Mouse (Mus musculus) embryonic facial prominence, embryonic 11.5 days (tissue): ENCODE measurements around the gene Zbed3. TPM values are rescaled to one million over a fixed set of nuclear protein-coding genes. Genes with fewer than 3 reads are reported as not detected.
A peak's percentile ranks its signal among the peaks of the same experiment; 100 is the strongest.

Source experiments
- ATAC-seq: fragments of 200-750 bp; cut with Nextera tagmentation; replicated peaks from 2 replicates; pipeline ENCODE4 v1.8.0; 2017; ENCODE audit warnings: low read depth; ENCODE audit not compliant: insufficient number of reproducible peaks, low FRiP score, low TSS enrichment
- DNase-seq: peaks from one replicate; pipeline ENCODE4 v3.0.0-alpha.2; 2015; ENCODE audit warnings: low spot score
- H3K27ac ChIP-seq: fragments of 300-500 bp; sonication (generic); replicated peaks from 2 replicates; pipeline ENCODE4 v1.5.1; 2014; ENCODE audit warnings: mild to moderate bottlenecking, low read depth, low read length, control low read depth
- H3K27me3 ChIP-seq: fragments of 300-500 bp; sonication (generic); 2 replicates; pipeline ENCODE4 v1.6.1; 2014; ENCODE audit warnings: mild to moderate bottlenecking, low read length, moderate library complexity, mixed read lengths; ENCODE audit not compliant: control insufficient read depth, insufficient read depth
- H3K36me3 ChIP-seq: fragments of 300-500 bp; sonication (generic); replicated peaks from 2 replicates; pipeline ENCODE4 v1.6.1; 2014; ENCODE audit warnings: low read depth, mild to moderate bottlenecking, low read length, moderate library complexity, mixed read lengths; ENCODE audit not compliant: control insufficient read depth, insufficient read depth
- H3K4me1 ChIP-seq: fragments of 300-500 bp; sonication (generic); 2 replicates; pipeline ENCODE4 v1.6.1; 2014; ENCODE audit warnings: low read length, mixed read lengths; ENCODE audit not compliant: control insufficient read depth, insufficient read depth
- H3K4me2 ChIP-seq: fragments of 300-500 bp; sonication (generic); 2 replicates; pipeline ENCODE4 v1.6.1; 2014; ENCODE audit warnings: low read depth, mild to moderate bottlenecking, control low read depth, low read length, moderate library complexity
- H3K4me3 ChIP-seq: fragments of 300-500 bp; sonication (generic); 2 replicates; pipeline ENCODE4 v1.5.1; 2014; ENCODE audit warnings: low read depth, low read length, control low read depth
- H3K9ac ChIP-seq: fragments of 300-500 bp; sonication (generic); replicated peaks from 2 replicates; pipeline ENCODE4 v1.6.1; 2014; ENCODE audit warnings: mild to moderate bottlenecking, control low read depth, low read length
- H3K9me3 ChIP-seq: fragments of 300-500 bp; sonication (generic); replicated peaks from 2 replicates; pipeline ENCODE4 v1.6.1; 2016; ENCODE audit warnings: mild to moderate bottlenecking, low read length, inconsistent platforms, mixed read lengths; ENCODE audit not compliant: control insufficient read depth
- WGBS: fragments of 180-500 bp; shearing (Covaris S2); extraction: QIAGEN DNeasy Blood & Tissue Kit; methylation state at CpG from one replicate; pipeline ENCODE4 v1.1.7; 2014; 5-methylcytosine and 5-hydroxymethylcytosine counted together
- polyA plus RNA-seq: library from polyadenylated mRNA; unstranded; fragments of >200 nt; fragmentation: Nextera tagmentation; extraction: Ambion mirVana; gene quantifications from 2 replicates; pipeline ENCODE4 v1.2.1, GENCODE M21; 2014

The Zbed3 gene
- polyA plus RNA-seq: 71.2 and 82.0 TPM in 2 replicates

- H3K27me3 ChIP-seq: no peaks in the 10 kb centered on the region
- H3K4me1 ChIP-seq: no peaks in the 10 kb centered on the region; the same call in 1 of the 2 replicates
- H3K9me3 ChIP-seq: no peaks in the 10 kb centered on the region
- H3K36me3 ChIP-seq: no peaks in the 10 kb centered on the region
- peak within 1 kb of the TSS; percentile 99 for H3K9ac ChIP-seq
- H3K4me2 ChIP-seq: peak within 1 kb of the TSS; percentile 81
- H3K27ac ChIP-seq: peak within 1 kb of the TSS; percentile 99
- DNase-seq (no peak), ATAC-seq (no peak)
- peak within 1 kb of the TSS; percentile 83 for H3K4me3 ChIP-seq
- 90% methylated on average over 6 of the region's 6 CpGs for WGBS
These were observed at the start of gene Zbed3 for GRCm38 (mm10) chr13:95323400-95323799. Gene Zbed3 (plus strand): TSS chr13:95323612.

- WGBS: 94% methylated on average over 4 of the region's 4 CpGs
- no peaks in the 10 kb centered on the region for H3K36me3 ChIP-seq
- no peaks in the 10 kb centered on the region for H3K9me3 ChIP-seq
- DNase-seq: no peak
- H3K4me3 ChIP-seq: no peak overlapping the region
- no peak for ATAC-seq
- H3K4me1 ChIP-seq: no peaks in the 10 kb centered on the region
- no peak overlapping the region for H3K9ac ChIP-seq
- H3K27ac ChIP-seq: no peak overlapping the region
- no peak overlapping the region for H3K4me2 ChIP-seq
- no peaks in the 10 kb centered on the region for H3K27me3 ChIP-seq
These were observed 44.9 kb upstream of the Zbed3 start for GRCm38 (mm10) chr13:95278426-95279025.

- ATAC-seq: peak; percentile 62; the same call in 1 of the 2 replicates
These were observed 41.4 kb upstream of the Zbed3 start for GRCm38 (mm10) chr13:95281740-95282673.

GRCm38 (mm10) chr13:95286989-95287388, 36.4 kb upstream of the Zbed3 start:
- no peaks in the 10 kb centered on the region for H3K4me1 ChIP-seq
- H3K4me3 ChIP-seq: no peak overlapping the region
- no peaks in the 10 kb centered on the region for H3K36me3 ChIP-seq
- H3K4me2 ChIP-seq: no peak overlapping the region
- 2% methylated on average over 7 of the region's 7 CpGs for WGBS
- ATAC-seq: no peak
- no peaks in the 10 kb centered on the region for H3K27me3 ChIP-seq
- no peak overlapping the region for H3K9ac ChIP-seq
- no peaks in the 10 kb centered on the region for H3K9me3 ChIP-seq
- no peak overlapping the region for H3K27ac ChIP-seq
- peak; percentile 88 for DNase-seq

More at GRCm38 (mm10) chr13:95281740-95282673, 41.4 kb upstream of the Zbed3 start:
- H3K36me3 ChIP-seq: no peaks in the 10 kb centered on the region
- DNase-seq: peak; percentile 6
- H3K4me1 ChIP-seq: no peaks in the 10 kb centered on the region
- H3K27me3 ChIP-seq: no peaks in the 10 kb centered on the region
- H3K4me2 ChIP-seq: no peak overlapping the region
- WGBS: 28% methylated on average over 7 of the region's 7 CpGs
- no peak overlapping the region for H3K4me3 ChIP-seq
- H3K9me3 ChIP-seq: no peaks in the 10 kb centered on the region
- no peak overlapping the region for H3K27ac ChIP-seq
- H3K9ac ChIP-seq: no peak overlapping the region

GRCm38 (mm10) chr13:95288027-95288426, 35.4 kb upstream of the Zbed3 start:
- WGBS: 78% methylated on average over 7 of the region's 7 CpGs
- no peaks in the 10 kb centered on the region for H3K27me3 ChIP-seq
- DNase-seq: no peak
- H3K9me3 ChIP-seq: no peaks in the 10 kb centered on the region
- H3K4me2 ChIP-seq: no peak overlapping the region
- no peak for ATAC-seq
- no peaks in the 10 kb centered on the region for H3K36me3 ChIP-seq
- H3K4me3 ChIP-seq: no peak overlapping the region
- no peak overlapping the region for H3K27ac ChIP-seq
- no peaks in the 10 kb centered on the region for H3K4me1 ChIP-seq
- no peak overlapping the region for H3K9ac ChIP-seq

GRCm38 (mm10) chr13:95291983-95292382, 31.4 kb upstream of the Zbed3 start:
- Histone ChIP-seq H3K27me3 (no peaks in the 10 kb centered on the region), H3K9me3 (no peaks in the 10 kb centered on the region), H3K9ac (no peak overlapping the region), H3K36me3 (no peaks in the 10 kb centered on the region), H3K27ac (no peak overlapping the region), H3K4me1 (no peaks in the 10 kb centered on the region), H3K4me3 (no peak overlapping the region), H3K4me2 (no peak overlapping the region)
- no peak for ATAC-seq
- DNase-seq: no peak
- WGBS: 85% methylated on average over 4 of the region's 4 CpGs

- Histone ChIP-seq H3K27ac (no peak overlapping the region), H3K4me3 (no peak overlapping the region), H3K4me1 (no peaks in the 10 kb centered on the region), H3K27me3 (no peaks in the 10 kb centered on the region), H3K9me3 (no peaks in the 10 kb centered on the region), H3K9ac (no peak overlapping the region), H3K4me2 (no peak overlapping the region), H3K36me3 (no peaks in the 10 kb centered on the region)
- 72% methylated on average over 3 of the region's 3 CpGs for WGBS
- no peak for DNase-seq
- ATAC-seq: no peak
These were observed 23.5 kb upstream of the Zbed3 start for GRCm38 (mm10) chr13:95299956-95300355.

- no peak overlapping the region for H3K9ac ChIP-seq
- DNase-seq (no peak), ATAC-seq (no peak)
- WGBS: 61% methylated on average over 4 of the region's 4 CpGs
- H3K4me2 ChIP-seq: no peak overlapping the region
- H3K4me3 ChIP-seq: no peak overlapping the region
- H3K4me1 ChIP-seq: no peaks in the 10 kb centered on the region
- H3K27me3 ChIP-seq: no peaks in the 10 kb centered on the region
- no peak overlapping the region for H3K27ac ChIP-seq
- H3K9me3 ChIP-seq: no peaks in the 10 kb centered on the region
- H3K36me3 ChIP-seq: no peaks in the 10 kb centered on the region
These were observed 16.8 kb upstream of the Zbed3 start for GRCm38 (mm10) chr13:95306596-95306995.
